Mouse (Mus musculus) MEL (cell line): ENCODE data around the gene Col11a2. TPM values are rescaled to one million over a fixed set of nuclear protein-coding genes. Genes with fewer than 3 reads are reported as not detected.

Experiments
- DNase-seq: peaks from one replicate; pipeline ENCODE4 v3.0.0; 2011; ENCODE audit warnings: low read depth, low spot score
- H3K27ac ChIP-seq: 2 replicates; pipeline ENCODE4 v1.5.1; 2012; ENCODE audit warnings: low read depth, mild to moderate bottlenecking, control low read depth, low read length, moderate library complexity; ENCODE audit not compliant: control insufficient read depth
- H3K27me3 ChIP-seq, 2 experiments: fragments of 150-350 bp in 1 of 2; sonication (generic) in 1 of 2; 2 replicates each; pipeline ENCODE4 v1.6.1; 2012; ENCODE audit warnings: low read length in 2 of 2, mild to moderate bottlenecking in 2 of 2, improper control_type of control experiment in 1 of 2, moderate library complexity in 1 of 2; ENCODE audit not compliant: insufficient read depth in 2 of 2, control insufficient read depth in 1 of 2
- H3K36me3 ChIP-seq, 2 experiments: 2 replicates each; pipeline ENCODE4 v1.6.1; 2012 to 2014; ENCODE audit warnings: low read length in 2 of 2, improper control_type of control experiment in 1 of 2, inconsistent platforms in 1 of 2, mild to moderate bottlenecking in 1 of 2; ENCODE audit not compliant: insufficient read depth in 2 of 2, control insufficient read depth in 1 of 2
- H3K4me1 ChIP-seq, 2 experiments: fragments of 150-350 bp in 1 of 2; sonication (generic) in 1 of 2; 2 replicates each; pipeline ENCODE4 v1.6.1; 2012; ENCODE audit warnings: low read length in 2 of 2, improper control_type of control experiment in 1 of 2, mild to moderate bottlenecking in 1 of 2; ENCODE audit not compliant: insufficient read depth in 2 of 2, control insufficient read depth in 1 of 2
- H3K4me3 ChIP-seq, 2 experiments: fragments of 150-350 bp in 1 of 2; sonication (generic) in 1 of 2; 2 replicates each; pipeline ENCODE4 v1.5.1; 2012; ENCODE audit warnings: low read depth in 2 of 2, low read length in 2 of 2, mild to moderate bottlenecking in 2 of 2, moderate library complexity in 2 of 2, control low read depth in 1 of 2, improper control_type of control experiment in 1 of 2; ENCODE audit not compliant: control insufficient read depth in 1 of 2, insufficient read depth in 1 of 2
- H3K79me2 ChIP-seq: 2 replicates; pipeline ENCODE4 v1.6.1; 2012; ENCODE audit warnings: mild to moderate bottlenecking, low read length, moderate library complexity; ENCODE audit not compliant: control insufficient read depth, poor library complexity, insufficient read depth
- H3K9ac ChIP-seq: 2 replicates; pipeline ENCODE4 v1.6.1; 2012; ENCODE audit warnings: low read depth, mild to moderate bottlenecking, control low read depth, low read length, moderate library complexity; ENCODE audit not compliant: control insufficient read depth, poor library complexity, severe bottlenecking
- H3K9me3 ChIP-seq: fragments of 150-350 bp; sonication (generic); replicated peaks from 2 replicates; pipeline ENCODE4 v1.6.1; 2012; ENCODE audit warnings: mild to moderate bottlenecking, low read length, improper control_type of control experiment, moderate library complexity; ENCODE audit not compliant: insufficient read depth
- CTCF ChIP-seq, 3 experiments: IDR thresholded peaks in 2 of 3; conservative IDR thresholded peaks in 1 of 3; 2 replicates each; pipeline ENCODE4 v1.5.1; 2011 to 2012; ENCODE audit warnings: low read length in 3 of 3, low read depth in 2 of 3, mild to moderate bottlenecking in 2 of 3, improper control_type of control experiment in 1 of 3, inconsistent platforms in 1 of 3, mixed read lengths in 1 of 3, moderate library complexity in 1 of 3; ENCODE audit not compliant: control insufficient read depth in 1 of 3, insufficient read depth in 1 of 3, poor library complexity in 1 of 3, severe bottlenecking in 1 of 3
- HCFC1 ChIP-seq: IDR thresholded peaks from 2 replicates; pipeline ENCODE4 v1.6.1; 2012; ENCODE audit warnings: low read depth, mild to moderate bottlenecking, inconsistent platforms, low read length, improper control_type of control experiment, moderate library complexity
- MAX ChIP-seq: IDR thresholded peaks from 2 replicates; pipeline ENCODE4 v1.6.1; 2011; ENCODE audit warnings: low read length, improper control_type of control experiment
- MXI1 ChIP-seq: IDR thresholded peaks from 2 replicates; pipeline ENCODE4 v1.6.1; 2011; ENCODE audit warnings: mild to moderate bottlenecking, low read depth, low read length, improper control_type of control experiment
- MYC ChIP-seq: IDR thresholded peaks from 2 replicates; pipeline ENCODE4 v1.6.1; 2011; ENCODE audit warnings: low read depth, mild to moderate bottlenecking, low read length, improper control_type of control experiment, moderate library complexity
- POLR2A ChIP-seq, 2 experiments: IDR thresholded peaks; 2 replicates each; pipeline ENCODE4 v1.6.1; 2011 to 2012; ENCODE audit warnings: low read length in 2 of 2, mild to moderate bottlenecking in 2 of 2, control low read depth in 1 of 2, improper control_type of control experiment in 1 of 2, low read depth in 1 of 2, moderate library complexity in 1 of 2; ENCODE audit not compliant: control insufficient read depth in 1 of 2, insufficient read depth in 1 of 2, poor library complexity in 1 of 2
- POLR2AphosphoS2 ChIP-seq: IDR thresholded peaks from 2 replicates; pipeline ENCODE4 v1.6.1; 2011; ENCODE audit warnings: low read length, improper control_type of control experiment
- RAD21 ChIP-seq: IDR thresholded peaks from 2 replicates; pipeline ENCODE4 v1.6.1; 2011; ENCODE audit warnings: mild to moderate bottlenecking, low read depth, low read length, improper control_type of control experiment
- SMC3 ChIP-seq: IDR thresholded peaks from 2 replicates; pipeline ENCODE4 v1.6.1; 2011; ENCODE audit warnings: low read depth, low read length, improper control_type of control experiment
- USF1 ChIP-seq: IDR thresholded peaks from 2 replicates; pipeline ENCODE4 v1.6.1; 2014; ENCODE audit warnings: low read depth, mild to moderate bottlenecking, inconsistent platforms, low read length, improper control_type of control experiment, moderate library complexity
- USF2 ChIP-seq, 2 experiments: IDR thresholded peaks; 2 replicates each; pipeline ENCODE4 v1.6.1; 2011 to 2012; ENCODE audit warnings: improper control_type of control experiment in 2 of 2, low read length in 2 of 2, borderline replicate concordance in 1 of 2, inconsistent platforms in 1 of 2, low read depth in 1 of 2, mild to moderate bottlenecking in 1 of 2; ENCODE audit not compliant: insufficient read depth in 1 of 2
- ZMIZ1 ChIP-seq: IDR thresholded peaks from 2 replicates; pipeline ENCODE4 v1.6.1; 2012; ENCODE audit warnings: low read depth, mild to moderate bottlenecking, inconsistent platforms, low read length, improper control_type of control experiment, moderate library complexity
- ZNF384 ChIP-seq: IDR thresholded peaks from 2 replicates; pipeline ENCODE4 v1.6.1; 2012; ENCODE audit warnings: low read depth, mild to moderate bottlenecking, inconsistent platforms, low read length, improper control_type of control experiment
- polyA plus RNA-seq, 2 experiments: library from polyadenylated mRNA; stranded (reverse) in 1 of 2; unstranded in 1 of 2; fragments of >175 nt in 1 of 2; fragments of >200 nt in 1 of 2; gene quantifications; 2 replicates each; pipeline versions ENCODE4 v1.2.1 to v1.2.4; 2012; ENCODE audit warnings: low replicate concordance in 2 of 2, low read depth in 1 of 2; ENCODE audit not compliant: insufficient read length in 2 of 2, insufficient read depth in 1 of 2, missing spikeins in 1 of 2
- total RNA-seq: library from RNA; depleted of rRNA; stranded (reverse); fragments of 300-350 nt; gene quantifications from 2 replicates; pipeline ENCODE4 v1.2.3, GENCODE M21; 2012; rRNA removed

Gene Col11a2
- total RNA-seq (4.6 and 4.8 TPM in 2 replicates), polyA plus RNA-seq (10 to 100 TPM in 1 of 2 experiments, not detected in 1; 14.5 TPM)

DNA sequence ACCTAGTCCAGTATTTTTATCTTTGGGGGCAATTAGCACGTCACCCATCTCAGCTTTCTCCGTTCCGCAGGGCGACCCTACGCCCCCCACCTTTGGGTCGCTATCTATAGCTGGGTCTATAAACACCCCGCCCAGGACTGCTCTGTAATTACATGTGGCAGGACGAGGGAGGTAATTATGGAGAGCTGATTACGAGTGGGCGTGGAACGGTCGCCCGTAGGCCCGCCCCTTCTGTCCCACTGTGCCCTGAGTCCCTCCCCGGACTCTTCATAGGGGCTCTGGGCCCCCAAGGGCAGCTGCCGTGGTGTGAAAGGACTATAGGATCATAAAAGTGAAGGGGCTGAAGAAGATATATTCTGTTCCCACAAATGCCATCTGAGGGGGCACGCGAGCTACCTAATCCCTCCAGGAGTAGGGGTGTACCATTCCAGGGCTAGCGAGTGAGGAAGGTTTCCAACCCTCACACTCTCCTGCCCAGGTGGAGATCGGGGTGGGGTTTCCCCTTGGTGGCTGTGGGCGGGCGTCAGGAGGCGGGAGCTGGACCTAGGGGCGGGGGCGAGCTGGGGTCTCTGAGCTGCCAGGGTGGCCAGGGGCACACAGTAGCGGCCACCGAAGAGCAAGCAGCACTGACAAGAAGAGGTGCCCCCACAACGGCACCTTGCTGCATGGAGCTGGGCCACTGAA, at the start of gene Col11a2:
Gene Col11a2 (plus strand): TSS at position 560 of the 684 bp plus-strand sequence.
- TF ChIP-seq POLR2A (IDR thresholded peaks at IDR 0.05; ENCODE audit: control insufficient read depth in 1 of 2, insufficient read depth in 1 of 2, low read depth in 1 of 2, low read length in 2 of 2, poor library complexity in 1 of 2): no peak
- TF ChIP-seq POLR2AphosphoS2: 0 out of 2 replicates have a peak, but pooled peaks have one; percentile 28
- Histone ChIP-seq H3K9ac (no peak within 1 kb of the TSS), H3K9me3 (no peaks in the 10 kb centered on the region), H3K79me2 (peaks cover under 1% of the 10 kb centered on the region; the same call in 1 of the 2 replicates), H3K27ac (no peak within 1 kb of the TSS), H3K36me3 (peaks cover 0 to 2% of the 10 kb centered on the region in 2 experiments; a peak in 1 of 4 replicates), H3K4me3 (no peak within 1 kb of the TSS), H3K27me3 (no peaks in the 10 kb centered on the region), H3K4me1 (peaks cover 0 to under 1% of the 10 kb centered on the region in 2 experiments; a peak in 1 of 4 replicates)
- no peak for DNase-seq

DNA sequence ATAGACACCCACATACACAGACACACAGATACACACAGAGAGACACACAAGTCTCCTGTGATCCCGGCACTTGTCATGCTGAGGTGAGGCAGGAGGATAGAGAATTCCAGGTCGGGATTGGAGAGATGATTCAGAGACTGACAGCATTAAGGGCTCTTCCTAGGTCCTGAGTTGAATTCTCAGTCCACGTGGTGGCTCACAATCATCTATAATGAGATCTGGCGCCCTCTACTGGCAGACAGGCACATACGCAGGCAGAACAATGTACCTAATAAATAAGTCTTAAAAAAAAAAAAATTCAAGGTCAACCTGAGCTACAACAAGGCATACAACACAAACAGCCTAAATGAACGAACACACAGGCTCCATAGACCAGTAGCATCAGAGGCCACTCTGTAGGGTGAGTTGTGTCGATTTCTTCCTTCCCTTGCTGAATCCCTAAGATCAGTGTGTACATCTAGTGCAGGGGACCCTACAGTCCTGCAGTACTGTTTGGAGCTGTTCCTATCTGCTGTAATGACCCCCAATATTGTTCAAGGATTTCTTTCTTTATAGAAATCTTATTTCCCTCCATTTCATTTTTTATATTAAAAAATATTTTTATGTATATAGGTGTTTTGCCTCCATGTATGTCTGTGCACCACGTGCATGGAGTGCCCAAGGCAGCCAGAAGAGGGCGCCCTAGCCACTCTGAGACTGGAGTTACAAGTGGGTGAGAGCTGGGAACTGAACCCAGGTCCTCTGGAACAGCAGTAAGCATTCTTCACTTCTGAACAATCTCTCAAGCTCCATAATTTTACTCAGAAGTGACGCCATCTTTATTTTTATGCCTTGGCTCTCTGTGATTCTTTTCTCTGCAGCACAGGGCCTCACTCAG, 47.2 kb upstream of the Col11a2 start:
- TF ChIP-seq RAD21: peak; percentile 20; the same call in 1 of the 2 replicates
- no peak for TF ChIP-seq ZMIZ1
- peak; percentile 36 for TF ChIP-seq SMC3
- no peak for TF ChIP-seq HCFC1
- peak; percentile 53 to 68 (median 63) for TF ChIP-seq CTCF (IDR thresholded peaks at IDR 0.05 in 2 of 3, conservative IDR thresholded peaks at IDR 0.05 in 1 of 3; ENCODE audit: control insufficient read depth in 1 of 3, insufficient read depth in 1 of 3, low read depth in 2 of 3, low read length in 3 of 3, poor library complexity in 1 of 3, severe bottlenecking in 1 of 3)
- peak; percentile 64 for TF ChIP-seq ZNF384
- TF ChIP-seq MYC: peak; percentile 58; the same call in 1 of the 2 replicates
- no peak for TF ChIP-seq POLR2AphosphoS2
- peak in 1 of 2 experiments; percentile 74; a peak in 1 of 4 replicates for TF ChIP-seq USF2 (IDR thresholded peaks at IDR 0.05; ENCODE audit: borderline replicate concordance in 1 of 2, insufficient read depth in 1 of 2, low read depth in 1 of 2, low read length in 2 of 2)
- peak; percentile 88 for TF ChIP-seq USF1
- TF ChIP-seq MXI1: peak; percentile 63; the same call in 1 of the 2 replicates
- peak; percentile 72 for TF ChIP-seq MAX
- H3K4me3 ChIP-seq: peak overlapping the region; percentile 29 to 34; a peak in 2 of 4 replicates
- no peak overlapping the region for H3K27ac ChIP-seq
- no peaks in the 10 kb centered on the region for H3K79me2 ChIP-seq
- H3K9me3 ChIP-seq: no peaks in the 10 kb centered on the region
- no peaks in the 10 kb centered on the region; a peak in 1 of 4 replicates for H3K27me3 ChIP-seq
- no peaks in the 10 kb centered on the region for H3K4me1 ChIP-seq
- peak; percentile 87 for DNase-seq
- no peaks in the 10 kb centered on the region for H3K36me3 ChIP-seq
- H3K9ac ChIP-seq: peak overlapping the region; percentile 45
